Mouse (Mus musculus) lung, adult 2 months (tissue): ENCODE measurements around the gene Tbc1d25. TPM values are rescaled to one million over a fixed set of nuclear protein-coding genes. Genes with fewer than 3 reads are reported as not detected.

Source experiments
- DNase-seq: peaks from one replicate; pipeline ENCODE4 v3.0.0; 2022
- H3K4me1 ChIP-seq: fragments of 200-500 bp; 2 replicates; pipeline ENCODE4 v1.6.1; 2011; ENCODE audit warnings: low read length; ENCODE audit not compliant: control insufficient read depth, insufficient read depth
- H3K4me3 ChIP-seq: fragments of 200-500 bp; replicated peaks from 2 replicates; pipeline ENCODE3; 2011; ENCODE audit warnings: low read depth, mild to moderate bottlenecking, control low read depth, low read length; ENCODE audit errors: extremely low read depth
- CTCF ChIP-seq: fragments of 200-500 bp; IDR thresholded peaks from 2 replicates; pipeline ENCODE4 v1.5.1; 2011; ENCODE audit warnings: mild to moderate bottlenecking, low read length, control low read depth; ENCODE audit not compliant: insufficient read depth
- POLR2A ChIP-seq: fragments of 200-500 bp; IDR thresholded peaks from 2 replicates; pipeline ENCODE4 v1.6.1; 2011; ENCODE audit warnings: low read depth, mild to moderate bottlenecking, control low read depth, low read length, borderline replicate concordance; ENCODE audit errors: extremely low read depth
- WGBS: fragments of 180-500 bp; shearing (Covaris S2); methylation state at CpG from one replicate; pipeline ENCODE4 v1.1.7; 2018; 5-methylcytosine and 5-hydroxymethylcytosine counted together
- polyA plus RNA-seq: library from polyadenylated mRNA; depleted of rRNA; stranded (reverse); fragments of >200 nt; gene quantifications from 2 replicates; pipeline ENCODE4 v1.2.3, GENCODE M21; 2012

Tbc1d25 gene
- polyA plus RNA-seq, 1 experiment, result 21.0 TPM

GRCm38 (mm10) chrX:8192126-8192639 lies 16.2 kb upstream of the Tbc1d25 start:
- Histone ChIP-seq H3K4me1 (no peaks in the 10 kb centered on the region; the same call in 1 of the 2 replicates), H3K4me3 (peak overlapping the region; percentile 94)
- no peak for TF ChIP-seq CTCF
- no peak for TF ChIP-seq POLR2A
- WGBS, result 20% methylated on average over 13 of the region's 13 CpGs
- no peak for DNase-seq

- H3K4me3 ChIP-seq, result no peak overlapping the region
- no peaks in the 10 kb centered on the region for H3K4me1 ChIP-seq
- TF ChIP-seq POLR2A (no peak), CTCF (no peak)
- 24% methylated on average over 7 of the region's 7 CpGs for WGBS
- no peak for DNase-seq
These were observed 7.0 kb upstream of the Tbc1d25 start for GRCm38 (mm10) chrX:8182871-8183540.

- TF ChIP-seq CTCF (no peak), POLR2A (no peak)
- Histone ChIP-seq H3K4me3 (no peak overlapping the region), H3K4me1 (no peaks in the 10 kb centered on the region)
- WGBS, result 84% methylated on average over 5 of the region's 5 CpGs
- DNase-seq, result no peak
These were observed 3.7 kb upstream of the Tbc1d25 start for GRCm38 (mm10) chrX:8179646-8180045.

GRCm38 (mm10) chrX:8178871-8179270 lies 2.9 kb upstream of the Tbc1d25 start:
- TF ChIP-seq CTCF (no peak), POLR2A (no peak)
- Histone ChIP-seq H3K4me1 (no peaks in the 10 kb centered on the region; the same call in 1 of the 2 replicates), H3K4me3 (no peak overlapping the region)
- WGBS, result 94% methylated on average over 2 of the region's 2 CpGs
- no peak for DNase-seq

GRCm38 (mm10) chrX:8175169-8175503 lies 845 bp downstream of the Tbc1d25 start:
- no peak for DNase-seq
- 17% methylated on average over 4 of the region's 4 CpGs for WGBS
- TF ChIP-seq POLR2A, result no peak
- TF ChIP-seq CTCF, result no peak
- Histone ChIP-seq H3K4me3 (peak overlapping the region; percentile 86), H3K4me1 (no peaks in the 10 kb centered on the region; the same call in 1 of the 2 replicates)

GRCm38 (mm10) chrX:8167716-8168647 lies 8.0 kb downstream of the Tbc1d25 start:
- WGBS, result 71% methylated on average over 10 of the region's 10 CpGs
- DNase-seq, result no peak
- no peak overlapping the region for H3K4me3 ChIP-seq
- H3K4me1 ChIP-seq, result no peaks in the 10 kb centered on the region
- no peak for TF ChIP-seq POLR2A
- TF ChIP-seq CTCF, result no peak

GRCm38 (mm10) chrX:8164471-8164870 lies 11.5 kb downstream of the Tbc1d25 start:
- no peak for TF ChIP-seq CTCF
- no peak for TF ChIP-seq POLR2A
- no peak for DNase-seq
- 86% methylated on average over 4 of the region's 4 CpGs for WGBS
- Histone ChIP-seq H3K4me1 (no peaks in the 10 kb centered on the region), H3K4me3 (no peak overlapping the region)

- TF ChIP-seq CTCF, result no peak
- TF ChIP-seq POLR2A, result no peak
- WGBS, result 68% methylated on average over 5 of the region's 5 CpGs
- Histone ChIP-seq H3K4me3 (no peak overlapping the region), H3K4me1 (no peaks in the 10 kb centered on the region)
- no peak for DNase-seq
These were observed 12.9 kb downstream of the Tbc1d25 start for GRCm38 (mm10) chrX:8163076-8163475.

GRCm38 (mm10) chrX:8145153-8145991 lies 30.6 kb downstream of the Tbc1d25 start, which contains the start of gene Rbm3:
TSS of gene Rbm3 (minus strand) at chrX:8145880.
- DNase-seq, result peak; percentile 70
- WGBS, result 33% methylated on average over 65 of the region's 65 CpGs
- Histone ChIP-seq H3K4me3 (peak within 1 kb of the TSS; percentile 100), H3K4me1 (peaks cover 3% of the 10 kb centered on the region; the same call in 1 of the 2 replicates)
- TF ChIP-seq POLR2A (peak; percentile 90), CTCF (no peak)
